Mouse (Mus musculus): Measurements from ENCODE around the gene Slc4a4.

GRCm38 (mm10) chr5:88886349-88886667 lies 310 bp upstream of the Slc4a4 start:
- TF ChIP-seq POLR2A (IDR thresholded peaks at IDR 0.05; ENCODE audit: extremely low read depth, insufficient read depth, low read length) (no peak), CTCF (IDR thresholded peaks at IDR 0.05; ENCODE audit: extremely low read depth, insufficient read depth, low read length) (no peak)
